Mouse (Mus musculus) MEL (cell line): ENCODE results near the gene Pgs1.

ENCODE experiments used
- CHD2 ChIP-seq: IDR thresholded peaks from 2 replicates; pipeline ENCODE4 v1.6.1; 2011; ENCODE audit warnings: low read length, improper control_type of control experiment
- CTCF ChIP-seq, 3 experiments: IDR thresholded peaks in 2 of 3; conservative IDR thresholded peaks in 1 of 3; 2 replicates each; pipeline ENCODE4 v1.5.1; 2011 to 2012; ENCODE audit warnings: low read length in 3 of 3, low read depth in 2 of 3, mild to moderate bottlenecking in 2 of 3, improper control_type of control experiment in 1 of 3, inconsistent platforms in 1 of 3, mixed read lengths in 1 of 3, moderate library complexity in 1 of 3; ENCODE audit not compliant: control insufficient read depth in 1 of 3, insufficient read depth in 1 of 3, poor library complexity in 1 of 3, severe bottlenecking in 1 of 3
- EP300 ChIP-seq, 2 experiments: IDR thresholded peaks; 2 replicates each; pipeline ENCODE4 v1.6.1; 2011; ENCODE audit warnings: improper control_type of control experiment in 2 of 2, low read length in 2 of 2, low read depth in 1 of 2, mild to moderate bottlenecking in 1 of 2
- ETS1 ChIP-seq: IDR thresholded peaks from 2 replicates; pipeline ENCODE4 v1.6.1; 2012; ENCODE audit warnings: low read depth, mild to moderate bottlenecking, inconsistent platforms, low read length, improper control_type of control experiment, moderate library complexity
- GABPA ChIP-seq: IDR thresholded peaks from 2 replicates; pipeline ENCODE4 v1.6.1; 2012; ENCODE audit warnings: low read depth, mild to moderate bottlenecking, inconsistent platforms, low read length, improper control_type of control experiment, moderate library complexity
- JUND ChIP-seq: IDR thresholded peaks from 2 replicates; pipeline ENCODE4 v1.6.1; 2011; ENCODE audit warnings: low read depth, mild to moderate bottlenecking, improper control_type of control experiment, low read length
- MYC ChIP-seq: IDR thresholded peaks from 2 replicates; pipeline ENCODE4 v1.6.1; 2011; ENCODE audit warnings: low read depth, mild to moderate bottlenecking, low read length, improper control_type of control experiment, moderate library complexity
- POLR2A ChIP-seq, 2 experiments: IDR thresholded peaks; 2 replicates each; pipeline ENCODE4 v1.6.1; 2011 to 2012; ENCODE audit warnings: low read length in 2 of 2, mild to moderate bottlenecking in 2 of 2, control low read depth in 1 of 2, improper control_type of control experiment in 1 of 2, low read depth in 1 of 2, moderate library complexity in 1 of 2; ENCODE audit not compliant: control insufficient read depth in 1 of 2, insufficient read depth in 1 of 2, poor library complexity in 1 of 2
- POLR2AphosphoS2 ChIP-seq: IDR thresholded peaks from 2 replicates; pipeline ENCODE4 v1.6.1; 2011; ENCODE audit warnings: low read length, improper control_type of control experiment
- POLR2AphosphoS5 ChIP-seq: IDR thresholded peaks from 2 replicates; pipeline ENCODE4 v1.6.1; 2012; ENCODE audit warnings: low read depth, borderline replicate concordance, mild to moderate bottlenecking, inconsistent platforms, low read length, moderate library complexity, mixed read lengths
- RAD21 ChIP-seq: IDR thresholded peaks from 2 replicates; pipeline ENCODE4 v1.6.1; 2011; ENCODE audit warnings: mild to moderate bottlenecking, low read depth, low read length, improper control_type of control experiment
- RCOR1 ChIP-seq: IDR thresholded peaks from 2 replicates; pipeline ENCODE4 v1.6.1; 2012; ENCODE audit warnings: low read depth, mild to moderate bottlenecking, inconsistent platforms, low read length, improper control_type of control experiment
- TCF12 ChIP-seq: IDR thresholded peaks from 2 replicates; pipeline ENCODE4 v1.6.1; 2014; ENCODE audit warnings: low read depth, mild to moderate bottlenecking, inconsistent platforms, low read length, improper control_type of control experiment, moderate library complexity
- ZKSCAN1 ChIP-seq: IDR thresholded peaks from 2 replicates; pipeline ENCODE4 v1.6.1; 2012; ENCODE audit warnings: low read depth, mild to moderate bottlenecking, inconsistent platforms, low read length, improper control_type of control experiment, moderate library complexity

DNA sequence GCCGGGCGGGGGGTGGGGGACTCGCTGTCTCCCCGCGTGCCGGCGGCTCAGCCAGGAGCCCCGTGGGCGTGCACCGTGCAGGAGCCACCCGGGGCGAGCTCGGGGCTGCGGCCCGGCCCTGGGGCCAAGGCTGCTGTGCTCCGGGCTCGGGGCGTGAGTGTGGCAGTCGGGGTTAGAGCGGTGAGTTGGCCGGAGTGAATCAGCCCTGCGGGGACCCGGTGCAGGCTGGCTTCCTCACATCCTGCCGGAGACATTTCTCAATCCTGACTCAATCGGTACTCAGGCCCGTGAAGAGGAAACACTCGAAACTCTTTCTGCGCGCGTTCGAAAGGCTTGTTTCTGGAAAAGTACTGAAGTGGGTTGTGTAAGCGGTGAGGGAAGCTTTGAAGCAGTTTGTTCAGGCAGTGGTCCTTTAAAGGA is 950 bp downstream of the Pgs1 start:
- TF ChIP-seq CTCF (IDR thresholded peaks at IDR 0.05 in 2 of 3, conservative IDR thresholded peaks at IDR 0.05 in 1 of 3; ENCODE audit: control insufficient read depth in 1 of 3, insufficient read depth in 1 of 3, low read depth in 2 of 3, low read length in 3 of 3, poor library complexity in 1 of 3, severe bottlenecking in 1 of 3) (no peak), ETS1 (no peak), POLR2AphosphoS5 (no peak), POLR2A (IDR thresholded peaks at IDR 0.05; ENCODE audit: control insufficient read depth in 1 of 2, insufficient read depth in 1 of 2, low read depth in 1 of 2, low read length in 2 of 2, poor library complexity in 1 of 2) (no peak; a peak in 1 of 4 replicates), RAD21 (no peak), RCOR1 (no peak), GABPA (no peak), ZKSCAN1 (no peak), JUND (no peak), MYC (no peak; the same call in 1 of the 2 replicates), EP300 (IDR thresholded peaks at IDR 0.05; ENCODE audit: low read depth in 1 of 2, low read length in 2 of 2) (no peak), CHD2 (no peak), TCF12 (no peak), POLR2AphosphoS2 (no peak)
